Mouse (Mus musculus): Measurements from ENCODE around the gene Slk.
A peak's percentile ranks its signal among the peaks of the same experiment; 100 is the strongest.
"Not testable (repeated sequence)": the region's sequence is repeated elsewhere in the genome, so short reads cannot be mapped to it uniquely, and the experiment has no call there.

Slk gene

DNA sequence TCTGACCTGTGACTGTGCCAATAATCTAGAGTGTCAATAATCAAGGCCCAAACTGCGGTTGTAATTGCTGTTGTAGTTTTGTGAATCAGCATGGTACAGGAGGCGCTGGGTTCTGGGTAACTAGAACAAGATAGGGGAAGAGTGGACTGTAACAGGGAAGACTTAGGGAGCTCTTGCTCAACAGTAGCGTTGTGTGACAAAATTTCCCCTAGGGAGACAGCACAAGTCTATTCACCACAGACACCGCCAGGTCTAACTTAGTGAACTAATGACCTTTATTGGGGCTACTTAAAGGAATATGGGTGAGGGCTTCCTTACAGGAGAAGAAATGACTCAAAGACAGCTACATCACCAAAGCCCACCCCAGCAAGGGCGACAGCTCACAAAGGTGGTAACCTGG, 9.4 kb upstream of the Slk start:
- DNase-seq (ENCODE audit: low read depth, low spot score) = no peak

DNA sequence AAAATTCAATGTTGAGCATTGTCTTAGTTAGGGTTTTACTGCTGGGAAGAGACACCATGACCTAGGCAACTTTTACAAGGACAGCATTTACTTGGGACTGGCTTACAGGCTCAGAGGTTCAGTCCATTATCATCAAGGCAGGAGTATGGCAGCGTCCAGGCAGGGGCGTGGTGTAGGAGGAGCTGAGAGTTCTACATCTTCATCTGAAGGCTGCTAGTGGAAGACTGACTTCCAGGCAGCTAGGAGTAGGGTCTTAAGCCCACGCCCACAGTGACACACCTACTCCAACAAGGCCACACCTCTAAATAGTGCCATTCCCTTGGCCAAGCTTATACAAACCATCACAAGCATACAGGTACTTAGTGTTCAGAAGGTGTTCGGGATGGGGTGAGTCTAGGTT, 7.5 kb upstream of the Slk start:
- not testable (repeated sequence) for DNase-seq (ENCODE audit: low read depth, low spot score)

DNA sequence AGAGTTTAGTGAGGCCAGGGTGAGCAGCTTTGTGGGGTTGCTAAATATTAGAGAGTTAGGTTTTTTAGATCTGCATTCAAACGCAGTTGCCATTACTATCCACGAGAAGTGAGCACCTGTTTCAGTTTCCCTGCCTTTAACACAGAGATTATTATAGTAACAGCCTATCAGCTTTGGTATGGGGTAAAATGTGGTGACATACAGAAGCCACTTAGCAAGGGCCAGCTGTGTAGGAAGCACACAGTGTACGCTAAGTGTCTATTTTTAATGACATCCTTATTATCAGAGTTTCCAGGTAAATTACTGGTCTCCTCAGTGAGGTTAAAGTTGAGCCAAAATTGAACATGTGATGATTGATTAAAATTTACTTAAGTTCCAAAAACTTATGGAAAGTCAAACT, 5.8 kb upstream of the Slk start:
- no peak for DNase-seq (ENCODE audit: low read depth, low spot score)

DNA sequence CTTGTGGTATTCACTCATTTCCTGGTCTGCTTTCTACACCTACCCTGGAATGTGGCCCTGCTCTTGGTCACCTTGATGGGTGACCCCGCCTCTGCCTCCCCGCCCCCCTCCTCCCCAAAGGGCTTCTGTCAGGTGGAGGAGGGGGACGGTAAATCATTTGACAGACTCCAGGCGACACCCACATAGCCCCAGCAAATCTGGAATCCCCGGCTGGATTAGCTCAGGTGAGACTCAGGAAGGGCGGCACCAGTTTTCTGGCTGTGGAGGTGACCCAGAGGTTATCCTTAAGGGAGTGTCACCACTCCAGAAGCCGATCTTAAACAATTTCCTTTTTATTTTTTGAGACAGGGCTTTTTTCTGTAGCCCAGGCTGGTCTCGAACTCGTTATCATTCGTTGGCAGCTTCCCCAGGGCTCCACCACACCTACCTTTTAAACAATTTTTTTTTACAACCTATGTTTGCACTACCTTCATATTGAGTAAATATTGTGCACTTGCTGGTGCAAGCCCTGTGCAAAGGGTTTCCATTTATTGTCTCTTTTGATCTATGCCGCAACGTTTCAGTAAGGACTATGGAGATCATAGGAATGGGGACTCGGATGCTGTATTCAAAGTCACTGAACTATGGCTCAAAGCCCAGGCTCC, 775 bp upstream of the Slk start:
- peak; percentile 8 for DNase-seq (ENCODE audit: low read depth, low spot score)

DNA sequence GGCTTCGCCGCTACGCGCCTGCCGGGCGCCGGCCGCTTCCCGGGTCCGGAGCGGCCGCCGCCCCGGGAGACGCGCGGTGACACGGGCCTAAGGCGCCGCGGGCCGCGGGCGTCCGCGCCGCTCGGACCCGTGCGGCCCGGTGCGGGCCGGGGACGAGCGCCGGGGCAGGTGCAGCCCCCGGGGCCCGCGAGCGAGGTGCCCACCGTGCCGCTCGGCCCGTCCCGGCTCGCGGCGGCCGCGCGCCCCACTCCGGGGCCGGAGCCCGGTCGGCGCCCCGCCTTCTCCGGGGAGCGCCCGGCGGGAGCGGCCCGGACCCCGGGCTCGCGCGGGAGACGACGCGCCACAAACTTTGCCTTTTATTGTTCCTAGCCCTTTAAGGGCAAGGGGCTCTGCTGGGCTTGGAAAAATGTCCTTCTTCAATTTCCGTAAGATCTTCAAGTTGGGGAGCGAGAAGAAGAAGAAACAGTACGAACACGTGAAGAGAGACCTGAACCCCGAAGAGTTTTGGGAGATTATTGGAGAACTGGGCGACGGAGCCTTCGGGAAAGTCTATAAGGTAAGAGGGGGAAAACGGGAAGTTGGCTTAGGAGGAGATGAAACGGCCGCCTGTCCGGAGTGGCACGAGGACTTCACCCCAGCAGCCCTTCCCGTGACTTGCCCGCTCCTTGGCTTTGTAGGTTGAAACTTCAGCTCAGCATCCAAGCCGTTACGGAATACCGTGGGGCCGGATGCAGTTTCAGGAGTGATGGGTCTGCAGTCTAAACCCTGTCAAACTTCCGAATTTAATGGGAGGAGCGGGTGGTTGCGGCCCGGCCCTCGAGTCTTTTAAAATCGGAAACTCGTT, 532 bp downstream of the Slk start:
- DNase-seq (ENCODE audit: low read depth, low spot score) = peak; percentile 46

DNA sequence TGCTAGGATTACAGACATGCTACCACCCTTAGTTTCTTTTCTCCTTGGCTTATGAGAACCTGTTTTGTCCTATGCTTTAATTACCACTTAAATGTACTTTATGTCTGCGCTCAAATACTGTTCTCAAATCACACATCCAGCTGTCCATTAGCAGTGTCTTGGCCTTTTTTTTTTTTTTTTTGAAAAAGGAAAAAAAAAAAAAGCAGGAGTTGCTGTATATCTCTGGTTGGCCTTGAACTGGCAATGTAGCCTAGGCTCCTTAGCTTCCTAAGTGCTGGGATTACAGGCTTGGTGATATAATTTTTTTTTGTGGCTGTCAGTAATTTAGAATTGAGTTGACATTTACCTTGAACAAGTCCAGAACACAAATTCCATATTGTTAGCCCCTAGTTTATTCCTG, 6.3 kb downstream of the Slk start:
- DNase-seq (ENCODE audit: low read depth, low spot score) = no peak

DNA sequence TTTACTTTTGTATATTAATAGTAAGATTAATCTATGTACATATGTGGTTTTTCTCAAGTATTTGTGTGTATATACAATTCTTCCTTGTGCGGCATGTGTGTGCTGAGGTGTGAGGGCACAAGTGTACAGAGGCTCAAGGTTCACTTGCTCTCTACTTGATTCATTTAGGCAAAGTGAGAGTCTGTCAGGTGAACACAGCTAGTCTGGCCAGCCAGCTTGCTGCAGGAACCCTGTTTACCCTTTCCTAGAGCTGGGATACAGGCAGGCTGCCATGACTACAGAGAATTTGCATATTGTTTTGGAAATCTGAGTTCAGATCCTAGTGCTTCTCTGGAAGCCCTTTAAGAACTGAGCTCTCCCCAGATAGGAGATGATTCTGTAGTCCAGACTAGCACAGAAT, 7.5 kb downstream of the Slk start:
- DNase-seq (ENCODE audit: low read depth, low spot score) = no peak

DNA sequence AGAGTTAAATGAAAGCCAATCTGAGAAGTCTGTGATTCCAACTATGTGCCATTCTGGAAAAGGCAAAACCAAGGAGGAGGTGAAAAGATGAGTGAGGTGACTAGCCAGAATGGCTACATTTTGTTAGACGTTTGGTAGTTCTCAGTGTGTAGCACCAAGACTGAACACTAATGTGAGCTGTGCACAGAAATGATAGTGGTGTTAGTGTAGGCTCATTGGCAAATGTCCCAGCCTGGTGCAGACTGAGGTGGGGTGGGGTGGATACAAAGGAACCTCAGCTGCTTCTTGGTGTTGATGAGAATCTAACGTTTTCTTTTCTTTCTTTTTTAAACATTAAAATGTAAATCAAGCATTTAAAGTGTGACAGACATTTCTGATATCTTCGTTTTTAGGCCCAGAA, 29.0 kb downstream of the Slk start:
- DNase-seq (ENCODE audit: low read depth, low spot score) = no peak

DNA sequence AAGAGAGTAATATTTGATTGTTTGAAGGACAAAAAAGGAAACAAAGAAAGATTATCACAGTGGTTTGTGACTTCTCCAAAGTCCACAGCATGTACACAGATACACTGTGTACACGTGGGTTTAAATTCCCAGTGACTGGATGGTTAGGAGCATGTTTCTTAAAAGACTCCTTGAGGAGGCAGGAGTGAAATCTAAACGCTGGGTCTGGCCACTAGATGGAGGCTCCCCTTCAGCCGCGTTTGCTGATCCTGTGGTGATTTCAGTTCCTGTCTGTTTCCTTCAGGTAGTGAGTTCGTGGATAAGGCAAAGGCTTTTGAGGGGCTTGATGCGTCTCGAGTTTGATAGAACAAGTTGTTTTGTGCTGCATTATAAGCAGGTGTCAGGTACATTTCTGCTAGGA, 34.0 kb downstream of the Slk start:
- DNase-seq (ENCODE audit: low read depth, low spot score) = no peak

DNA sequence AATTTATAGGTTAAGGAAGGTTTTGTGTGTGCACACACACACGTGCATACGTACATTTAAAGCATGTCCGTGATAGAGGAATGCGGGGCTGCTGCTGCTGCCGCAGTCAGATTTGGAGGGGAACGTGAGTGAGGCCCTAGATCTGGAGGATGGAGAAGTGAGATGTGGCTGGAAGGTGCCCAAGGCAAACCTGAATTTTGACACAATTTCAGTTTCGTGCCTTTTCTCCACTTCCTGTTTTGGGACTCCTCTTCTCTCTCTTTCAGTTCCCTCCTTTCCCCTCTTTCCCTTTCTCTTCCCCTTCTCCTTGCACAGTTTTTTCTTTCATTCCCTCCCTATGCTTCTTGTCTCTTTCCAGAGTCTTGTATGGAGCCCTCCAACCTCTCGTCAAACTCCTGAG, 42.0 kb downstream of the Slk start:
- no peak for DNase-seq (ENCODE audit: low read depth, low spot score)

DNA sequence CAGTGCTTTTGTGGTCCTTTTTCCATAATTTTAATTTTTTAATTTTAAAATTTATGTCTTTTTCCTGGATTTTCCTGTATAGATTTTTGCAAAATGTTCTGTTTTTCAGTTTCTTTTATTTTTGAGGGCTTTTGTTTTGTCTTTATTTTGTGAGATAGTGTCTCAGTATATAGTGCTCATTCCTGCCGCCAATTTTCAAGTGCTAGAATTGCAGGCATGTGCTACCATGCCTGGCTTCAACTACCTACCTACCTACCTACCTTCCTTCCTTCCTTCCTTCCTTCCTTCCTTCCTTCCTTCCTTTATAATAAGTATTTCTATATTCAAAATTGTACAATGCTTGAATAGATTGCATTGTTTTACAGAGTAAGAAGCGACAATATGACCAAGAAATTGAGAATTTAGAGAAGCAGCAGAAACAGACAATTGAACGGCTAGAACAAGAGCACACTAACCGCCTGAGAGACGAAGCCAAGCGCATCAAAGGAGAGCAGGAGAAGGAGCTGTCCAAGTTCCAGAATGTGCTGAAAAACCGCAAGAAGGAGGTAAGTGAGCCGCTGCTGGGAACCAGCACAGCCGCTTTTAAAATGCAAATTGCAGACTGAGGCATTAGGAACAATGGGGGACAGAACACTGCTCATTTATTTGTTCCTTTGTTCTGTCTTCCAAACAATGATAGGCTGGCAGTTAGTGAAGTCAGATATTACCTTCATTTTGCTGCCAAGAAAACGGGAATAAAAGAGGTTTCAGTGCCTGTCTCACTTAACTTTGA, 45.6 kb downstream of the Slk start:
- no peak for DNase-seq (ENCODE audit: low read depth, low spot score)

DNA sequence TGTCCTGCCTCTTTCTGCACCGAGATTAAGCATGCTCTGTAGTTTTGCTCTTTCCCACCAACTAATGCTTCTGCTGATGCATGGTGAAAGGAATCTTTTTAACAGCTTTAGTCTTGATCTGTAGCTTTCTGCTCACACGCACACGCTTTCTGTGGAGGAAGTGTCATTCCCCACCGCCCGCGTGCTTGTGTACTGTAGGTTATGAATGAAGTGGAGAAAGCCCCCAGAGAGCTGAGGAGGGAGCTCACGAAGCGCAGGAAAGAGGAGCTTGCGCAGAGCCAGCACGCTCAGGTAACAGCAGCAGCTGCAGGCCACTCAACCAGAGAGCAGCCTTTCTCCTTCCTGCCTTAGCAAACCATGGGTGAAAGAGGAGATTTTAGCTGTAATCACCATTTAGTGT, 48.0 kb downstream of the Slk start:
- no peak for DNase-seq (ENCODE audit: low read depth, low spot score)

DNA sequence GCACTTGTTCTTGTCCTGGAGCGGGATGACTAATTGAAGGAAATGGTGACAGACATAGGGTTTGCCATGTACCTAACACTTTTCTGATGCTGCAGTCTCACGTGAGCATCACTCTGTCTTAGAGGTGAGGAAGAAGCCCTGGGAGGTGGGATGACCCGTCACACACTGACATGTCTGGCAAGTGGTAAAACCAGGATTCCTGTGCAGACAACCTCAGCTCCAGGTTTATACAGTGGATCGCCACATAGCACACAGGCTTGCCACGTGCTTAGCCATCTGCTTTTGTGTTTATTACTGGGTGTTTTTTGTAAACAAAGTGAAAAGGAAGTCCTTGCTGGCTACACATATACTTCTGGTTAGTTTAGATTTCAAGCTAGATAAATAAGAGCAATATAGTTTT, 49.6 kb downstream of the Slk start:
- no peak for DNase-seq (ENCODE audit: low read depth, low spot score)

DNA sequence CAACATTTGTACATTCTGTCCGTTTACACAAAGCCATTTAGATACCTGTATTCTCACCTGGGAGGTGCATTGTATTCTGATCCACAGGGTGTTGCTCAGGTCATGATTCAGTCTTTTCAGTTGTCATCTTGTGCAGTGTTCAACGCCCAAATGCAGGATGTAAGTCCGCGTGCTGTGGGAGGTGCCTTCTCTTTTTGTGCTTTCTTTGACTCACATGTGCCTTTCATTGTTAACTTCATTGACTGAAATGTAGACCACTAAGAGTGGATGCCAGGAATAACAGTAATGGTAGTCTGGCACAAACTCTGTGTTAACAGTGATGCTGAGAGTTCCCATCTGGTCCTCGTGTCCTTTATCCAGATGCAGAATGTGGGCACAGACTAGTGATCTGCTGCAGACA, 50.9 kb downstream of the Slk start:
- DNase-seq (ENCODE audit: low read depth, low spot score) = no peak

DNA sequence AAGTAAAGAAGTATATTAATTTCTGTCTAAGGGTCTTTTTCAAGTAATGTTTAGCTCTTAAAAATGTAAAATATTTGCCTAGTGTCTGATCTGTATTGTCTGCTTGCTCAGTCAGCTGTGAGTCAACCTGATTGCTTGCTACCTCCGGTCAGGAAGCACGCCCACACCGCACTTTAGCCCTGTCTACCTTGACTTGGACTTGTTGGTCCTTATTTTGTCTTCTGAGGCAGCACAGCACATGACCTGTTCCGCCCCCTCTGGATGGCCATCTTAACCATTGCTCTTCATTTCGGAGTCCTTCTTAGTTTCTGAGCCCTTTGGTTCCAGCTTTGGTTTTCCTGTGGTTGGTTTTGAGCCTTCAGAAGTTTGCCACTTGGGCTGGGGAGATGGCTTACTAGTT, 52.3 kb downstream of the Slk start:
- DNase-seq (ENCODE audit: low read depth, low spot score) = no peak

DNA sequence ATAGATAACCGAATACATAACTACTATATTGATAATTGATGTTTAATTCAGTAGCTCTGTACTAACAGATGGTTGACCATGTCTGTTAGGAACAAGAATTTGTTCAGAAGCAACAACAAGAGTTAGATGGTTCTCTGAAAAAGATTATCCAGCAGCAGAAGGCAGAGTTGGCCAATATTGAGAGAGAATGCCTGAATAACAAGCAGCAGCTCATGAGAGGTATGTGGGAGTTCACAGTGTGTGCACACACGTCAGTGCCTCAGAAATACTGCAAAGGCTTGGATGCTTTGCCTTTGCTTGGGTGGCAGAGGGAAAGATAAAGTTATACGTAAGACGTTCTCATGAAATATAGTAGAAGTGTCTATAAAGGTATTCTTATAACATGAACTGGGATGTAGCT, 55.9 kb downstream of the Slk start:
- no peak for DNase-seq (ENCODE audit: low read depth, low spot score)

DNA sequence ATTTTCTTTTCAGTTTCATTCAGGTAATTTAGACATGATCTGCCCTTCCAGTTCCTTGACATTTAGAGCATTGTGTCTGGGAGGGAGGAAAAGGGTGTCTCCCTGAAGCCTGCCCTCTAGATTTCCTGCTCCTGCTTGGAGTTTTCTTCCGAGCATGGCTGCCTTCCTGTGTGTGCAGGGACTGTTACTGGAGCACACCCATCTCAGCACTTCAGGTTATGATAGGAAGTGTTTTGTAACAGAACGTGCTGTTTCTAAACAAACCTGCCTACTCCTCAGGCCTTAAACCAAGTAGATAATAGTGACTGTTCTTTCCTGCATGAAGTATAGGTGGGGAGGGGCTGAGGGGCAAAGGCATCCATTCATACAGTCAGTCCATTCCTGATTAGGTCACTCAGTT, 64.4 kb downstream of the Slk start:
- DNase-seq (ENCODE audit: low read depth, low spot score) = no peak

DNA sequence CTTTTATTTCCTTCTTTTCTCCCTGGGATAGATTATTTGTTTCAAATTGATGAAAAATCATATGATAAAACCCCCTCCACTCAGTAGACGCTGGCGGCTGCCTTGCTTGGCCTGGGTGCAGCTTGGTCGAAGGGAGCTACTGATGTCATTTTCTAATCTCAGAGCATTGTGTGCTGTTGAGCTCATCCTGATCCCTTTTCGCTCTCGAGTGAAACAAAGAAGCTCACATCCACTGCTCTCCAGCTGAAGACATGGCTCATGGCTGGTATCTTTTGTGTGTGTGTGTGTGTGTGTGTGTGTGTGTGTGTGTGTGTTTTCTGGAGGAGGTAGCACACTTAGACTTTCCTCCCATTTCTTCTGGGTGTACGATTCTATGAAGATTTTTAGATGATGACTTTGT, 66.1 kb downstream of the Slk start:
- no peak for DNase-seq (ENCODE audit: low read depth, low spot score)

DNA sequence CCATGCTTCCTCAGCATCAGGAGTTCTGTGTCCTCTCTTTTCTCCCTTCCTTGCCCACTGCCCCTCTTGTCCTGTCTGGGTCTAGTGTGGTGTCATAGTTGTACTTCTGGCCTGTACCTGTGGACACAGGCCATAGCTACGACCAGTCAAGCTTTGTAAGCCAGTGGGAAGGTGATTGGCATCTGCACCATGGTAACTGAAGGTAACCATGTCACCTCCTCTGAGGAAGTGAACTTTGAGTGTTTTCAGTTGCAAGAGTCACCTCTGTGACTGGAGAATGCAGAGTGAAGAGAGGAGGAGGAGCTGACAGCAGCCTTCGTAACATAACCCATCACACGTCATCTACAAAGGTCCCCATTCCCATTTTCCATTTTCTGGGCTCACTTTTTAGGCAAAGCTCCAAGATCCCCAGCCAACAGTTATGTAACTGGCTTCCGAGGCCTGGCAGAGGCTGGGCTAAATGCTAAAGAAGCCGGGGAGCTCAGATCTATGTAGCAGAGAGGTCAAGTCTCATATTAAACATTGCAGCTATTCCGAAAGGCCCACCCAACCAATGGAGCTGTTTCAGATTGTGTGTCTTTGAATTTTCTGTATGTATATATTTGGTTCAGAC, 67.1 kb downstream of the Slk start:
- DNase-seq (ENCODE audit: low read depth, low spot score) = no peak

DNA sequence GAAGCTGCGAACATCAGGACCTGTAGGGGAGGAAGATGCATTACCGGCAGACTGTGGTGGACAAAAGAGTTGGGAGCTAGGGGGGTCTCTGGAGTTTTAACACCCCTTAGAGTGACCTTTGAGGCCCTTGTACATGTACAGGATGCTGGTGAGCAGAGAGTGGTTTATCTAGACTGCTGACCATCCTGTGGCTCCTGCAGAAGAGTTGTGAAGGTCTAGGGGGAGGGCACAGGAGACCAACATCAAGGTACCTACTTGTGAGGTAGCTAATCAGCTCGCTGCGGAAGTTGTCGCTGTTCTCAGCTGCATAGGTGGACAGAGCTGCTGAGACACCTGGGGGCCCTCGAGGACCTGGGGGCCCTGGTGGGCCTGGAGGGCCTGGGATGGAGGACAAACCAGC, 69.6 kb downstream of the Slk start:
- no peak for DNase-seq (ENCODE audit: low read depth, low spot score)

DNA sequence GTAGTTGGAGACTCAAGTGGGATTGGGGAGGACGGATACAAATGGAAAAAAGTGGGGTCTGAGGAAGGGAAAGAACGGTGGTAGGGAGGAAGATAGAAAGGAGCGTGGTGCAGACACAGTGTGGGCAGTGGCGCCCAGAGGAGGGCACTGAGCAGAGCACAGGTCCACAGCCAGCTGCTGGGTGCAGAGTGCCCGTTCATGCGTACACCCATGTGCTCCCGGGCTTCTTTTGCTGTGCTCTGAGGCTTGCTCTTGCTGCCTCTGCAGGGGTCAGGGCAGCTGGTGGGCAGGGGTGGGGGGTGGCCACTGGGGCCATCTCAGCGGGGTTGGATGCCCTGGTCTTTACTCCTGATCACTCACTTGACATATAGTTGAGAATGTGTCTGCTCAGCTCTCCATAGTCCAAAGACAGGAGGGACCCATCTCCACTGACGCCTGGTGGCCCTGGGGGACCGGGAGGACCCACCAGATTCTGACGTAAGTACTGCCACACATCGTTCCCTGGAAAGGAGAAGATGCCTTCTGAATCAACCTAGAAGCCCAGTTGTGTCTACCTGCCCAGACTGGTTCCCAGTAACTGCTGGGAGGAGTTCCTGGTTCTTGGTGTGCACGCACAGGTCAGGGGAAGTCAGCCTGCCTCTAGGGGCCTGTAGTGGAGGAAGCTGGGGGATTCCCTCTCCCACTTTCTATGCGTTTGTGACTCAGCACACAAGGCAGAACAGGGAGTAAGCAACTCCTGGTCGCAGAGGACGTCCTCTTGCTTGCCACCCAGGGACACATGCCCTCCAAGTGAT, 71.1 kb downstream of the Slk start:
- no peak for DNase-seq (ENCODE audit: low read depth, low spot score)

DNA sequence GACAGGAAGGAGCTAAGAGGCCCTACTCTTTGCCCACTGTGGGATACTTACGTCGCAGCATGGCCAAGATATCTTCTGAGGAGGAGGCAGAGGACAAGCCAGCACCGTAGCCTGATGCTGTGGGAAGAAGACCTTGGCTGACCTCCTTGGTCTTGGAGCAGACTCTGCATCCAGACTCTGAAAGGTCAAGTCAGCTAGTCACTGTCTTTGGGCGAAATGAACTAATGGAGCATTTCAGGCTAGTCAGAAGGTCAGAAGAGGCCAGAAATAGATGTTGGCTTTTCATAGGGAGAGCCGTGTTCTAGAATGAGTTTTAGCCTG, 71.6 kb downstream of the Slk start:
- no peak for DNase-seq (ENCODE audit: low read depth, low spot score)

Measured in CD4-positive helper T cell, adult 2 months (primary cell).